Mouse (Mus musculus) hindbrain, embryonic 13.5 days (tissue): ENCODE measurements at regions not wholly inside any gene's neighbourhood (a gene's known extent, or its start where the extent isn't known, plus 50 kb on each side); places are given as distances from the start of the nearest gene placed in this dataset.

Source experiments
- ATAC-seq: fragments of 200-750 bp; cut with Nextera tagmentation; 2 replicates; pipeline ENCODE4 v1.8.0; 2017; ENCODE audit warnings: moderate TSS enrichment; ENCODE audit not compliant: low FRiP score
- H3K27ac ChIP-seq: fragments of 300-500 bp; sonication (generic); 2 replicates; pipeline ENCODE4 v1.5.1; 2015; ENCODE audit warnings: inconsistent platforms, mild to moderate bottlenecking, moderate library complexity
- H3K27me3 ChIP-seq: fragments of 300-500 bp; sonication (generic); 2 replicates; pipeline ENCODE4 v1.6.1; 2015; ENCODE audit warnings: mild to moderate bottlenecking, inconsistent platforms
- H3K36me3 ChIP-seq: fragments of 300-500 bp; sonication (generic); 2 replicates; pipeline ENCODE4 v1.6.1; 2015; ENCODE audit warnings: mild to moderate bottlenecking, inconsistent platforms
- H3K4me1 ChIP-seq: fragments of 300-500 bp; sonication (generic); replicated peaks from 2 replicates; pipeline ENCODE4 v1.6.1; 2015; ENCODE audit warnings: inconsistent platforms
- H3K4me2 ChIP-seq: fragments of 300-500 bp; sonication (generic); 2 replicates; pipeline ENCODE4 v1.6.1; 2015; ENCODE audit warnings: inconsistent platforms, mild to moderate bottlenecking, moderate library complexity
- H3K4me3 ChIP-seq: fragments of 300-500 bp; sonication (generic); 2 replicates; pipeline ENCODE4 v1.5.1; 2015; ENCODE audit warnings: mild to moderate bottlenecking, inconsistent platforms
- H3K9ac ChIP-seq: fragments of 300-500 bp; sonication (generic); 2 replicates; pipeline ENCODE4 v1.6.1; 2015; ENCODE audit warnings: mild to moderate bottlenecking, inconsistent platforms
- H3K9me3 ChIP-seq: fragments of 300-500 bp; sonication (generic); 2 replicates; pipeline ENCODE4 v1.6.1; 2016; ENCODE audit warnings: inconsistent platforms
- WGBS: fragments of 180-500 bp; shearing (Covaris S2); methylation state at CpG from one replicate; pipeline ENCODE4 v1.1.7; 2015; 5-methylcytosine and 5-hydroxymethylcytosine counted together

- H3K4me2 ChIP-seq = no peak overlapping the region
- 79% methylated on average over 4 of the region's 4 CpGs for WGBS
- no peak overlapping the region for H3K27ac ChIP-seq
- H3K27me3 ChIP-seq = no peaks in the 10 kb centered on the region
- no peak overlapping the region for H3K4me3 ChIP-seq
- ATAC-seq = no peak
- no peaks in the 10 kb centered on the region for H3K9me3 ChIP-seq
- no peaks in the 10 kb centered on the region for H3K36me3 ChIP-seq
- H3K4me1 ChIP-seq = no peaks in the 10 kb centered on the region
- no peak overlapping the region for H3K9ac ChIP-seq
Measured at GRCm38 (mm10) chr5:4697346-4698095, 60.3 kb downstream of the Fzd1 start.

GRCm38 (mm10) chr5:4696701-4697100, 61.1 kb downstream of the Fzd1 start:
- Histone ChIP-seq H3K4me3 (no peak overlapping the region), H3K27me3 (no peaks in the 10 kb centered on the region), H3K4me1 (no peaks in the 10 kb centered on the region), H3K36me3 (no peaks in the 10 kb centered on the region), H3K9me3 (no peaks in the 10 kb centered on the region), H3K9ac (no peak overlapping the region), H3K27ac (no peak overlapping the region), H3K4me2 (no peak overlapping the region)
- no peak for ATAC-seq

- no peaks in the 10 kb centered on the region for H3K27me3 ChIP-seq
- 84% methylated on average over 2 of the region's 2 CpGs for WGBS
- no peak for ATAC-seq
Measured at GRCm38 (mm10) chr5:4689130-4689529, 68.7 kb downstream of the Fzd1 start.

GRCm38 (mm10) chr5:4675316-4675715, 82.5 kb downstream of the Fzd1 start:
- no peaks in the 10 kb centered on the region for H3K27me3 ChIP-seq
- no peak overlapping the region for H3K9ac ChIP-seq
- H3K4me1 ChIP-seq = no peaks in the 10 kb centered on the region
- H3K4me3 ChIP-seq = no peak overlapping the region
- no peaks in the 10 kb centered on the region for H3K36me3 ChIP-seq
- WGBS = 96% methylated on average over 2 of the region's 2 CpGs
- H3K4me2 ChIP-seq = no peak overlapping the region
- ATAC-seq = no peak
- no peak overlapping the region for H3K27ac ChIP-seq
- no peaks in the 10 kb centered on the region for H3K9me3 ChIP-seq

More at GRCm38 (mm10) chr5:4689130-4689529, 68.7 kb downstream of the Fzd1 start:
- no peak overlapping the region for H3K4me3 ChIP-seq
- no peaks in the 10 kb centered on the region for H3K4me1 ChIP-seq
- no peak overlapping the region for H3K4me2 ChIP-seq
- H3K9me3 ChIP-seq = no peaks in the 10 kb centered on the region
- H3K9ac ChIP-seq = no peak overlapping the region
- H3K27ac ChIP-seq = no peak overlapping the region
- no peaks in the 10 kb centered on the region for H3K36me3 ChIP-seq

- peak; percentile 65; the same call in 1 of the 2 replicates for ATAC-seq
- 0 out of 2 replicates have a peak, but pooled peaks cover 3% of the 10 kb centered on the region for H3K27me3 ChIP-seq
- peak overlapping the region; percentile 19; the same call in 1 of the 2 replicates for H3K9ac ChIP-seq
- H3K4me3 ChIP-seq = no peak overlapping the region
- WGBS = 59% methylated on average over 12 of the region's 12 CpGs
- no peaks in the 10 kb centered on the region for H3K9me3 ChIP-seq
- peaks cover 24% of the 10 kb centered on the region for H3K4me1 ChIP-seq
- no peaks in the 10 kb centered on the region for H3K36me3 ChIP-seq
- peak overlapping the region; percentile 44; the same call in 1 of the 2 replicates for H3K27ac ChIP-seq
- peak overlapping the region; percentile 30 for H3K4me2 ChIP-seq
Measured at GRCm38 (mm10) chr5:4666381-4666780, 91.5 kb downstream of the Fzd1 start.

- WGBS = 70% methylated on average over 9 of the region's 9 CpGs
- Histone ChIP-seq H3K27me3 (0 out of 2 replicates have a peak, but pooled peaks cover 3% of the 10 kb centered on the region), H3K36me3 (no peaks in the 10 kb centered on the region), H3K4me1 (peaks cover 26% of the 10 kb centered on the region), H3K27ac (peak overlapping the region; percentile 44; the same call in 1 of the 2 replicates), H3K4me2 (peak overlapping the region; percentile 30), H3K4me3 (no peak overlapping the region), H3K9ac (peak overlapping the region; percentile 19; the same call in 1 of the 2 replicates), H3K9me3 (no peaks in the 10 kb centered on the region)
- ATAC-seq = no peak
Measured at GRCm38 (mm10) chr5:4665978-4666377, 91.9 kb downstream of the Fzd1 start.

GRCm38 (mm10) chr5:4664918-4665317, 92.9 kb downstream of the Fzd1 start:
- no peaks in the 10 kb centered on the region for H3K9me3 ChIP-seq
- H3K36me3 ChIP-seq = no peaks in the 10 kb centered on the region
- no peak overlapping the region for H3K9ac ChIP-seq
- ATAC-seq = no peak
- no peak overlapping the region for H3K4me2 ChIP-seq
- no peak overlapping the region for H3K4me3 ChIP-seq
- 0 out of 2 replicates have a peak, but pooled peaks cover 3% of the 10 kb centered on the region for H3K27me3 ChIP-seq
- 79% methylated on average over 4 of the region's 4 CpGs for WGBS
- no peak overlapping the region for H3K27ac ChIP-seq
- peaks cover 26% of the 10 kb centered on the region for H3K4me1 ChIP-seq

- H3K9me3 ChIP-seq = no peaks in the 10 kb centered on the region
- WGBS = 69% methylated on average over 10 of the region's 10 CpGs
- H3K9ac ChIP-seq = no peak overlapping the region
- H3K27ac ChIP-seq = no peak overlapping the region
- no peaks in the 10 kb centered on the region for H3K36me3 ChIP-seq
- no peak overlapping the region for H3K4me3 ChIP-seq
- H3K4me2 ChIP-seq = no peak overlapping the region
- 0 out of 2 replicates have a peak, but pooled peaks cover 3% of the 10 kb centered on the region for H3K27me3 ChIP-seq
- peaks cover 26% of the 10 kb centered on the region for H3K4me1 ChIP-seq
- no peak for ATAC-seq
Measured at GRCm38 (mm10) chr5:4664488-4664887, 93.3 kb downstream of the Fzd1 start.

- H3K9ac ChIP-seq = no peak overlapping the region
- WGBS = 72% methylated on average over 6 of the region's 6 CpGs
- no peak for ATAC-seq
- H3K4me3 ChIP-seq = no peak overlapping the region
- no peaks in the 10 kb centered on the region for H3K9me3 ChIP-seq
- H3K4me1 ChIP-seq = peaks cover 26% of the 10 kb centered on the region
- H3K27ac ChIP-seq = no peak overlapping the region
- no peak overlapping the region for H3K4me2 ChIP-seq
- 0 out of 2 replicates have a peak, but pooled peaks cover 3% of the 10 kb centered on the region for H3K27me3 ChIP-seq
- no peaks in the 10 kb centered on the region for H3K36me3 ChIP-seq
Measured at GRCm38 (mm10) chr5:4662198-4662585, 95.6 kb downstream of the Fzd1 start.

- 0 out of 2 replicates have a peak, but pooled peaks cover 4% of the 10 kb centered on the region for H3K9me3 ChIP-seq
- WGBS = 61% methylated on average over 12 of the region's 12 CpGs
- peaks cover 25% of the 10 kb centered on the region for H3K4me1 ChIP-seq
- H3K4me2 ChIP-seq = no peak overlapping the region
- H3K27ac ChIP-seq = no peak overlapping the region
- no peak overlapping the region for H3K9ac ChIP-seq
- H3K27me3 ChIP-seq = 0 out of 2 replicates have a peak, but pooled peaks cover 3% of the 10 kb centered on the region
- H3K36me3 ChIP-seq = no peaks in the 10 kb centered on the region
- ATAC-seq = no peak
- no peak overlapping the region for H3K4me3 ChIP-seq
Measured at GRCm38 (mm10) chr5:4661420-4662197, 96.2 kb downstream of the Fzd1 start.

- H3K4me1 ChIP-seq = peaks cover 7% of the 10 kb centered on the region; the same call in 1 of the 2 replicates
- no peak overlapping the region for H3K4me2 ChIP-seq
- H3K9me3 ChIP-seq = 0 out of 2 replicates have a peak, but pooled peaks cover 4% of the 10 kb centered on the region
- no peak overlapping the region for H3K4me3 ChIP-seq
- H3K27ac ChIP-seq = no peak overlapping the region
- H3K27me3 ChIP-seq = no peaks in the 10 kb centered on the region
- H3K9ac ChIP-seq = no peak overlapping the region
- WGBS = 59% methylated on average over 1 of the region's 1 CpGs
- H3K36me3 ChIP-seq = no peaks in the 10 kb centered on the region
- ATAC-seq = no peak
Measured at GRCm38 (mm10) chr5:4657982-4658381, 99.9 kb downstream of the Fzd1 start.

- H3K9ac ChIP-seq = no peak overlapping the region
- H3K4me2 ChIP-seq = no peak overlapping the region
- no peaks in the 10 kb centered on the region for H3K36me3 ChIP-seq
- H3K4me3 ChIP-seq = no peak overlapping the region
- 0 out of 2 replicates have a peak, but pooled peaks cover 4% of the 10 kb centered on the region for H3K9me3 ChIP-seq
- no peak overlapping the region for H3K27ac ChIP-seq
- no peak for ATAC-seq
- H3K4me1 ChIP-seq = peaks cover 20% of the 10 kb centered on the region
- no peaks in the 10 kb centered on the region for H3K27me3 ChIP-seq
Measured at GRCm38 (mm10) chr5:4654186-4654585, 103.6 kb downstream of the Fzd1 start.
